Mouse (Mus musculus): ENCODE results near the gene Wwox. TPM values are rescaled to one million over a fixed set of nuclear protein-coding genes. Genes with fewer than 3 reads are reported as not detected.
A peak's percentile ranks its signal among the peaks of the same experiment; 100 is the strongest.

The Wwox gene
- polyA plus RNA-seq (2014; fragmentation: Nextera tagmentation; extraction: Ambion mirVana) = 11.4 and 12.9 TPM in 2 replicates

GRCm38 (mm10) chr8:114439334-114440204 is at the start of gene Wwox:
Gene Wwox (plus strand): TSS chr8:114439655.
- peak within 1 kb of the TSS; percentile 85 for H3K4me2 ChIP-seq (ENCODE audit: low read length)
- DNase-seq (peak; percentile 99), ATAC-seq (ENCODE audit: low FRiP score, low TSS enrichment) (peak; percentile 97)
- H3K27ac ChIP-seq (replicated peaks; ENCODE audit: low read depth, low read length) = peak within 1 kb of the TSS; percentile 82
- H3K9me3 ChIP-seq (ENCODE audit: control insufficient read depth, low read length) = no peaks in the 10 kb centered on the region
- H3K4me3 ChIP-seq (replicated peaks; ENCODE audit: low read depth, low read length) = peak within 1 kb of the TSS; percentile 63
- H3K9ac ChIP-seq (replicated peaks; ENCODE audit: low read length) = peak within 1 kb of the TSS; percentile 66
- no peaks in the 10 kb centered on the region for H3K36me3 ChIP-seq (ENCODE audit: control insufficient read depth, insufficient read depth, low read length)
- 0% methylated on average over 54 of the region's 54 CpGs for WGBS
- no peaks in the 10 kb centered on the region for H3K27me3 ChIP-seq (ENCODE audit: control insufficient read depth, insufficient read depth, low read length)
- H3K4me1 ChIP-seq (ENCODE audit: control insufficient read depth, insufficient read depth, low read length) = peaks cover 9% of the 10 kb centered on the region

- Histone ChIP-seq H3K36me3 (ENCODE audit: control insufficient read depth, insufficient read depth, low read length) (no peaks in the 10 kb centered on the region), H3K4me2 (ENCODE audit: low read length) (no peak overlapping the region), H3K9me3 (ENCODE audit: control insufficient read depth, low read length) (no peaks in the 10 kb centered on the region), H3K4me1 (ENCODE audit: control insufficient read depth, insufficient read depth, low read length) (no peaks in the 10 kb centered on the region), H3K27me3 (ENCODE audit: control insufficient read depth, insufficient read depth, low read length) (no peaks in the 10 kb centered on the region), H3K27ac (replicated peaks; ENCODE audit: low read depth, low read length) (no peak overlapping the region), H3K9ac (replicated peaks; ENCODE audit: low read length) (no peak overlapping the region), H3K4me3 (replicated peaks; ENCODE audit: low read depth, low read length) (no peak overlapping the region)
- no peak for ATAC-seq (ENCODE audit: low FRiP score, low TSS enrichment)
- DNase-seq = no peak
- 95% methylated on average over 11 of the region's 13 CpGs for WGBS
These were observed 48.8 kb upstream of the Wwox start for GRCm38 (mm10) chr8:114390465-114391254.

GRCm38 (mm10) chr8:114398326-114398725 is 41.1 kb upstream of the Wwox start:
- H3K4me1 ChIP-seq (ENCODE audit: control insufficient read depth, insufficient read depth, low read length) = no peaks in the 10 kb centered on the region
- H3K4me3 ChIP-seq (replicated peaks; ENCODE audit: low read depth, low read length) = no peak overlapping the region
- H3K36me3 ChIP-seq (ENCODE audit: control insufficient read depth, insufficient read depth, low read length) = no peaks in the 10 kb centered on the region
- ATAC-seq (ENCODE audit: low FRiP score, low TSS enrichment) = no peak
- 94% methylated on average over 5 of the region's 5 CpGs for WGBS
- no peaks in the 10 kb centered on the region for H3K9me3 ChIP-seq (ENCODE audit: control insufficient read depth, low read length)
- no peaks in the 10 kb centered on the region for H3K27me3 ChIP-seq (ENCODE audit: control insufficient read depth, insufficient read depth, low read length)
- DNase-seq = no peak
- H3K4me2 ChIP-seq (ENCODE audit: low read length) = no peak overlapping the region
- no peak overlapping the region for H3K9ac ChIP-seq (replicated peaks; ENCODE audit: low read length)
- H3K27ac ChIP-seq (replicated peaks; ENCODE audit: low read depth, low read length) = no peak overlapping the region

DNA sequence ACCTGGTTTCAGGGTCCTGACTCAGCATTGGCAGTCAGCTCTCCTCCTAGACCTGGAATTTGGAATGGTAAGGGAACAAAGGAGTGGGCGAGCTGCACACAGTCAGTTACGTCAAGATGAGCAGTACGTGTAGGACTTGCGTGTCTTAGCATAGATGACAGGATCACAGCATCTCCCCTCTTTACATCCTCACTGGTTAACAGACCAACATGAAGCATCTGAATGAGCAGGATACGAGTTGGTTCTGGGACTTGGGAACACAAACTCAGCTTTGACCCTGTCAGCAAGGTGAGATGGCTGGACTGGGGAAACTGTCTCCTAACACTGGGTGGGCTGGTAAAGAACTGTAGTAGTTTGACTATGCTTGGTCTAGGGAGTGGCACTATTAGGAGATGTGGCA is 40.2 kb upstream of the Wwox start:
- H3K4me1 ChIP-seq (ENCODE audit: control insufficient read depth, insufficient read depth, low read length) = no peaks in the 10 kb centered on the region
- 98% methylated on average over 5 of the region's 5 CpGs for WGBS
- no peak overlapping the region for H3K4me2 ChIP-seq (ENCODE audit: low read length)
- ATAC-seq (ENCODE audit: low FRiP score, low TSS enrichment) (no peak), DNase-seq (no peak)
- H3K36me3 ChIP-seq (ENCODE audit: control insufficient read depth, insufficient read depth, low read length) = no peaks in the 10 kb centered on the region
- no peak overlapping the region for H3K27ac ChIP-seq (replicated peaks; ENCODE audit: low read depth, low read length)
- no peaks in the 10 kb centered on the region for H3K27me3 ChIP-seq (ENCODE audit: control insufficient read depth, insufficient read depth, low read length)
- no peaks in the 10 kb centered on the region for H3K9me3 ChIP-seq (ENCODE audit: control insufficient read depth, low read length)
- no peak overlapping the region for H3K4me3 ChIP-seq (replicated peaks; ENCODE audit: low read depth, low read length)
- H3K9ac ChIP-seq (replicated peaks; ENCODE audit: low read length) = no peak overlapping the region

DNA sequence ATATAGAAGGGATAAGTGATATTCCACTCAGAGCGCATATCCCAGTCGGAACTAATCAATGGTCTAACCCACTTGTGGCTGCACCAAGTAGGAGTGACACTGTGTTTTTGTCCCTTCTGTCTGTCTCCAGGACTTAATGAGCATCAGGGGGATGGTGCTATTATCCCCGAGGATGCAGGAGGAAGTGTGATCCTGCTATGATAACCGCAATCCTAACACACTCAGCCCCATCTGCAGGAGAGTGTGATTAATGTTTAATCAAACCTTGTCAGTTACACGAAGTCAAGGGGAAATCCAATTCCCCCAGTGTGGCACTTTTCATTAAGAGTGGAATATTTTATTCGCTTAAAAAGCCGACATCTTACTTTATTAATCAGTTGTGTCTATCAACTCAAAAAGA is 37.8 kb upstream of the Wwox start:
- Histone ChIP-seq H3K4me2 (ENCODE audit: low read length) (no peak overlapping the region), H3K9me3 (ENCODE audit: control insufficient read depth, low read length) (no peaks in the 10 kb centered on the region), H3K4me1 (ENCODE audit: control insufficient read depth, insufficient read depth, low read length) (no peaks in the 10 kb centered on the region), H3K36me3 (ENCODE audit: control insufficient read depth, insufficient read depth, low read length) (no peaks in the 10 kb centered on the region), H3K4me3 (replicated peaks; ENCODE audit: low read depth, low read length) (no peak overlapping the region), H3K27me3 (ENCODE audit: control insufficient read depth, insufficient read depth, low read length) (no peaks in the 10 kb centered on the region), H3K27ac (replicated peaks; ENCODE audit: low read depth, low read length) (0 out of 2 replicates have a peak overlapping the region, but pooled peaks have one; percentile 14), H3K9ac (replicated peaks; ENCODE audit: low read length) (no peak overlapping the region)
- 43% methylated on average over 7 of the region's 7 CpGs for WGBS
- no peak for ATAC-seq (ENCODE audit: low FRiP score, low TSS enrichment)
- DNase-seq = peak; percentile 65

DNA sequence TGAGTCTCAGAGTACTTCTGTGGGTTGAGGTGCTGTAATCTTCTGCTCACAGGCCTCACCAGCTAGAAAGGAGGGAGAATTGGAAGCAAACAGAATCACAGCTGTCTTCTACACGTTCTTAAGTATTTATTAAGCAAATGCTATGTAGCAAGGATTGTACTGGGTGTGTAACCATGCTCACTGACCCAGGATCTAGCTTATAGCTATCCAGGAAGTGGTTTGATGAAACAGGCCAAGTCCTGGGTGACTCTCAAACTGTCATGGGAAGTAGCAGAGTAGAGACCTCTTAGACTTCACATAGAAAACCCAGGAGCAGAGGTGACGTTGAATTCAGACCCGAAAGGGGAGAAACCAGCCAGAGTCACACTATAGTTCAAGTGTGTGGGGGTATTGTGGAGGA is 28.0 kb upstream of the Wwox start:
- Histone ChIP-seq H3K4me2 (ENCODE audit: low read length) (no peak overlapping the region), H3K4me1 (ENCODE audit: control insufficient read depth, insufficient read depth, low read length) (no peaks in the 10 kb centered on the region), H3K4me3 (replicated peaks; ENCODE audit: low read depth, low read length) (no peak overlapping the region), H3K9ac (replicated peaks; ENCODE audit: low read length) (no peak overlapping the region), H3K27ac (replicated peaks; ENCODE audit: low read depth, low read length) (no peak overlapping the region), H3K9me3 (ENCODE audit: control insufficient read depth, low read length) (no peaks in the 10 kb centered on the region), H3K36me3 (ENCODE audit: control insufficient read depth, insufficient read depth, low read length) (no peaks in the 10 kb centered on the region), H3K27me3 (ENCODE audit: control insufficient read depth, insufficient read depth, low read length) (no peaks in the 10 kb centered on the region)
- DNase-seq (no peak), ATAC-seq (ENCODE audit: low FRiP score, low TSS enrichment) (no peak)
- 77% methylated on average over 3 of the region's 3 CpGs for WGBS

DNA sequence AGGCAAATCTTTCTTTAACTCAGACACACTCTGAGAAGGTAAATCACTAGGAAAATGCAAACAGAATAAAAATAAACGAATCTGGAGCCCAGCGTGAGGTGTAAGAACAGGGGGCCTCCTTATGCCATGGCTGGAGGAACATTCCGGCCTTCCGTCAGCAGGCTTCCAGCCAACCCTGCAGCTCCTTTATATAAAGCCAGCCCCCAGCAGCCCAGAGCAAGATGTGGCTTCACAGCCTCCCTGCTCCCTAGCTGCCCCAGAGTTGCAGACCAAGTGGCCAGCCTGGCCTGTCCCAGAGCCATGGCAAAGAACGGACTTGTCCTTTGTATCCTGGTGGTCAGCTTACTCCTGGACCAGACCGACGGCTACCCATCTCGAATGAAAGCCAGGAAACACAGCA is 21.7 kb upstream of the Wwox start, which contains the start of gene Clec3a:
Gene Clec3a, plus strand, starts transcription at position 301 of the 400 bp plus-strand sequence.
- H3K27me3 ChIP-seq (ENCODE audit: control insufficient read depth, insufficient read depth, low read length) = no peaks in the 10 kb centered on the region
- 81% methylated on average over 8 of the region's 8 CpGs for WGBS
- no peak for DNase-seq
- no peak for ATAC-seq (ENCODE audit: low FRiP score, low TSS enrichment)
- no peak within 1 kb of the TSS for H3K4me3 ChIP-seq (replicated peaks; ENCODE audit: low read depth, low read length)
- no peak within 1 kb of the TSS for H3K27ac ChIP-seq (replicated peaks; ENCODE audit: low read depth, low read length)
- no peak within 1 kb of the TSS for H3K4me2 ChIP-seq (ENCODE audit: low read length)
- no peak within 1 kb of the TSS for H3K9ac ChIP-seq (replicated peaks; ENCODE audit: low read length)
- no peaks in the 10 kb centered on the region for H3K9me3 ChIP-seq (ENCODE audit: control insufficient read depth, low read length)
- H3K4me1 ChIP-seq (ENCODE audit: control insufficient read depth, insufficient read depth, low read length) = no peaks in the 10 kb centered on the region
- H3K36me3 ChIP-seq (ENCODE audit: control insufficient read depth, insufficient read depth, low read length) = no peaks in the 10 kb centered on the region

GRCm38 (mm10) chr8:114418486-114418885 is 21.0 kb upstream of the Wwox start:
- 43% methylated on average over 5 of the region's 5 CpGs for WGBS
- H3K27ac ChIP-seq (replicated peaks; ENCODE audit: low read depth, low read length) = no peak overlapping the region
- H3K27me3 ChIP-seq (ENCODE audit: control insufficient read depth, insufficient read depth, low read length) = no peaks in the 10 kb centered on the region
- no peaks in the 10 kb centered on the region for H3K36me3 ChIP-seq (ENCODE audit: control insufficient read depth, insufficient read depth, low read length)
- H3K9me3 ChIP-seq (ENCODE audit: control insufficient read depth, low read length) = no peaks in the 10 kb centered on the region
- H3K9ac ChIP-seq (replicated peaks; ENCODE audit: low read length) = no peak overlapping the region
- H3K4me3 ChIP-seq (replicated peaks; ENCODE audit: low read depth, low read length) = no peak overlapping the region
- H3K4me2 ChIP-seq (ENCODE audit: low read length) = no peak overlapping the region
- DNase-seq (no peak), ATAC-seq (ENCODE audit: low FRiP score, low TSS enrichment) (no peak)
- no peaks in the 10 kb centered on the region for H3K4me1 ChIP-seq (ENCODE audit: control insufficient read depth, insufficient read depth, low read length)
